Mouse (Mus musculus) forebrain, postnatal 0 days (tissue): ENCODE data around the gene BC017158. TPM values are rescaled to one million over a fixed set of nuclear protein-coding genes. Genes with fewer than 3 reads are reported as not detected.

Experiments
- ATAC-seq: fragments of 200-750 bp; cut with Nextera tagmentation; 2 replicates; pipeline ENCODE4 v1.8.0; 2017; ENCODE audit warnings: mild to moderate bottlenecking, moderate library complexity
- DNase-seq: peaks from one replicate; pipeline ENCODE4 v3.0.0-alpha.2; 2015
- H3K27ac ChIP-seq: fragments of 300-500 bp; sonication (generic); 2 replicates; pipeline ENCODE4 v1.5.1; 2014; ENCODE audit warnings: low read depth, mild to moderate bottlenecking, antibody characterized with exemption, low read length, moderate library complexity, mixed read lengths
- H3K27me3 ChIP-seq: fragments of 300-500 bp; sonication (generic); 2 replicates; pipeline ENCODE4 v1.6.1; 2014; ENCODE audit warnings: mild to moderate bottlenecking, low read length, mixed read lengths; ENCODE audit not compliant: insufficient read depth
- H3K36me3 ChIP-seq: fragments of 300-500 bp; sonication (generic); 2 replicates; pipeline ENCODE4 v1.6.1; 2014; ENCODE audit warnings: mild to moderate bottlenecking, moderate library complexity; ENCODE audit not compliant: insufficient read depth
- H3K4me1 ChIP-seq: fragments of 300-500 bp; sonication (generic); 2 replicates; pipeline ENCODE4 v1.6.1; 2014; ENCODE audit warnings: antibody characterized with exemption; ENCODE audit not compliant: insufficient read depth
- H3K4me2 ChIP-seq: fragments of 300-500 bp; sonication (generic); 2 replicates; pipeline ENCODE4 v1.6.1; 2014; ENCODE audit warnings: low read depth, mild to moderate bottlenecking, moderate library complexity
- H3K4me3 ChIP-seq: fragments of 300-500 bp; sonication (generic); 2 replicates; pipeline ENCODE4 v1.5.1; 2014; ENCODE audit warnings: low read depth, low read length, mixed read lengths
- H3K9ac ChIP-seq: fragments of 300-500 bp; sonication (generic); 2 replicates; pipeline ENCODE4 v1.6.1; 2014; ENCODE audit warnings: mild to moderate bottlenecking
- H3K9me3 ChIP-seq: fragments of 300-500 bp; sonication (generic); 2 replicates; pipeline ENCODE4 v1.6.1; 2016; ENCODE audit warnings: low read length
- CTCF ChIP-seq: sonication (generic); IDR thresholded peaks from 2 replicates; pipeline ENCODE4 v1.5.1; 2016; ENCODE audit warnings: antibody characterized with exemption, control low read depth, low read depth
- WGBS: fragments of 180-500 bp; shearing (Covaris S2); extraction: QIAGEN DNeasy Blood & Tissue Kit; methylation state at CpG from one replicate; pipeline ENCODE4 v1.1.7; 2014; 5-methylcytosine and 5-hydroxymethylcytosine counted together
- microRNA-seq, 2 experiments: library from miRNA; unstranded; fragments of <30 nt; microRNA quantifications; one replicate each; pipeline ENCODE4; 2016
- polyA plus RNA-seq: library from polyadenylated mRNA; unstranded; fragments of >200 nt; fragmentation: Nextera tagmentation; extraction: Ambion mirVana; gene quantifications from 2 replicates; pipeline ENCODE4 v1.2.1, GENCODE M21; 2015
- total RNA-seq: library from RNA; depleted of rRNA; stranded (reverse); fragments of >200 nt; gene quantifications from 2 replicates; pipeline ENCODE4 v1.2.3, GENCODE M21; 2014; rRNA removed

The BC017158 gene
- total and polyA plus RNA-seq, 2 experiments from 2014 or later: 14.4 to 18.5 TPM

DNA sequence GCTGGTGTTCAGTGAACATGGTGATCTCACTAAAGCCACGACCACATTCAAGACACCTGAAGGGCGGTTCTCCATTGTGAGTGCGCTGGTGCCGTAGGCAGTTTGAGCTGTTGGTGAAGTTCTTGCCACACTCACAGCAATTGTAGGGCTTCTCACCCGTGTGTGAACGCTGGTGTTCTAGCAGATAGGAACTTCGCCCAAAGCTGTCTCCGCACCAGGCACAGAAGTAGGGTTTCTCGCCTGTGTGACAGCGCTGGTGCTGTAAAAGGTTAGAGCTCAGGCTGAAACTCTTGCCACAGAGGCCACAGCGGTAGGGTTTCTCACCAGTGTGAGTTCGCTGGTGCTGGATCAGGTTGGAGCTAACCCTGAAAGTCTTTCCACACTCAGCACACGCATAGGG is 61.5 kb downstream of the BC017158 start:
- H3K27ac ChIP-seq: peak overlapping the region; percentile 98

DNA sequence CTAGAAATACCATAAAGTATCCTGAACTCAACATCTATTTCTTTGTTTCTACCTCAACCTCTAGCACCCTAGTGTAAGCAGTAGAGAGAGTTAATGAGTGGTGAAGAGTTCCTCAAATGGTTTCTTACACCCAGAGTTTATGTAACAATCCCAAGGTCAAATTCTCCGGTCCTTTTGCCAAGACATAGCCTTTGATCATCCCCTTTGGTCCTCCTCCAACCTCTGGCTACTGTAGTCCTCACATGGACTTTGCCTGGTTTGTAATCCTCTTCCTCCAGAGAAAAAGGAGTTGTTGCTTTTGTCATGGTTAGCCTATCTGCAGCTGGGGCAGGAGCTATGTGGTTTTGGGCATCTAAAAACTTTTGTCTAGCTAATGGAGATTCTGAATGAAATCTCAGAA is 62.5 kb downstream of the BC017158 start:
- no peak for ATAC-seq
- TF ChIP-seq CTCF: no peak
- Histone ChIP-seq H3K4me2 (no peak overlapping the region), H3K27ac (no peak overlapping the region), H3K4me3 (no peak overlapping the region), H3K9me3 (no peaks in the 10 kb centered on the region), H3K4me1 (no peaks in the 10 kb centered on the region; the same call in 1 of the 2 replicates), H3K36me3 (peaks cover 6% of the 10 kb centered on the region), H3K9ac (no peak overlapping the region), H3K27me3 (no peaks in the 10 kb centered on the region)
- WGBS: 97% methylated on average over 1 of the region's 1 CpGs
- DNase-seq: no peak

More for the DNA sequence above, 61.5 kb downstream of the BC017158 start:
- no peak for TF ChIP-seq CTCF
- Histone ChIP-seq H3K27me3 (no peaks in the 10 kb centered on the region), H3K9me3 (no peaks in the 10 kb centered on the region), H3K9ac (no peak overlapping the region), H3K4me2 (no peak overlapping the region), H3K4me1 (no peaks in the 10 kb centered on the region; the same call in 1 of the 2 replicates), H3K4me3 (no peak overlapping the region), H3K36me3 (peaks cover 15% of the 10 kb centered on the region)
- WGBS: 94% methylated on average over 13 of the region's 13 CpGs
- DNase-seq (no peak), ATAC-seq (no peak)

DNA sequence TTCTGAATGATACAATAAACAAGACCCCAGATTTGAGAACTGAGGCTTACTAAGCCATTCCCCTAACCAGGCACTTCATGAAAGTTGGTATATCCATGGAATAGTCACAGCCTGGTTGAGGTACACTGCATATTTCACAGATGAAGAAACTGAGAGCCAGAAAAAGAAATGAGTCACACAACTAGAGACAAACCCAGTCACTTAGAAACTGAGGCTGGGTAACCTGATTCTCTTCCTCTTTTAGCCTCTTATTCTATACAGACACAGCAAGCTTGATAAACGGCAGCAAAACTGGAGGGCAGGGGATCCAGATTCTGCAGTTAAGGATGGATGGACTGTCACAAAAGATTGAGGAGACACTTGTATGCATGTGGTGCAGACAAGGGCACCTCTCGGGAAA is 63.2 kb downstream of the BC017158 start:
- no peak for ATAC-seq
- no peaks in the 10 kb centered on the region for H3K36me3 ChIP-seq
- no peaks in the 10 kb centered on the region; the same call in 1 of the 2 replicates for H3K4me1 ChIP-seq
- 85% methylated on average over 2 of the region's 2 CpGs for WGBS
- no peak overlapping the region for H3K9ac ChIP-seq
- H3K27me3 ChIP-seq: no peaks in the 10 kb centered on the region
- no peak overlapping the region for H3K4me2 ChIP-seq
- H3K4me3 ChIP-seq: no peak overlapping the region
- no peak overlapping the region for H3K27ac ChIP-seq
- no peak for DNase-seq
- no peak for TF ChIP-seq CTCF
- H3K9me3 ChIP-seq: no peaks in the 10 kb centered on the region

DNA sequence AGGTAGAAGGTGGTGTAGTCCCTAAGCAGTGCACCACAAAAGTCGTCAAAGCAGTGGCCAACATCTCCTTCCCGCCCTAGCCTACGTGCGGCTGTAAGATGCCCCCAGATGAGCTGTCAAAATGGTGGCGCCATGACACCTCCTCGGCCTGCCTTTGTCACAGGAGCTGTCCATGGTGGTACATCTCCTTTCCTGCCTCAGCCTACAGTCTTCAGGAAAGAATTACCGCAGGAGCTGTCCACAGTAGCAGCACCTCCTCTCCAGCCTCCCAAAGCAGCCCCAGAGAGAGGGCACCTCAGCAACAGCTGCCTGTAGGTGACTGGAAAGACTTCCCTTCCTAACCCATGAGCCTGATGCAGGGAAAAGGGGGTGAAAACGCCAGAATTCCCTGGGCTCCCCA is 66.2 kb downstream of the BC017158 start:
- Histone ChIP-seq H3K36me3 (no peaks in the 10 kb centered on the region), H3K4me3 (no peak overlapping the region), H3K27ac (no peak overlapping the region), H3K4me1 (no peaks in the 10 kb centered on the region), H3K9ac (no peak overlapping the region), H3K9me3 (no peaks in the 10 kb centered on the region), H3K27me3 (no peaks in the 10 kb centered on the region), H3K4me2 (no peak overlapping the region)
- TF ChIP-seq CTCF: no peak
- ATAC-seq (no peak), DNase-seq (no peak)
- 58% methylated on average over 8 of the region's 8 CpGs for WGBS

Small RNA genes lying within 50 kb of the gene (microRNA-seq; reads per million reads assigned to microRNA genes)
- 0.77 to 0.98 reads per million in 2 experiments for gene Mir3103

Other genes with a start within 250 kb of the BC017158 start
- 1.4 and 1.7 TPM in 2 replicates for gene Itgam, start 235.5 kb downstream of the BC017158 start, total RNA-seq
- 0.39 and 0.92 TPM in 2 replicates for gene Itgam, start 235.5 kb downstream of the BC017158 start, polyA plus RNA-seq
- not detected in 2 replicates for gene Gm49368, start 235.5 kb downstream of the BC017158 start, total RNA-seq
- not detected in 2 replicates for gene Gm49368, start 235.5 kb downstream of the BC017158 start, polyA plus RNA-seq
- gene Itgax, start 168.6 kb downstream of the BC017158 start, total RNA-seq: 0.23 and 0.24 TPM in 2 replicates
- gene Itgax, start 168.6 kb downstream of the BC017158 start, polyA plus RNA-seq: 0.09 and 0.16 TPM in 2 replicates
- gene Itgad, start 143.8 kb downstream of the BC017158 start, total RNA-seq: 0.05 and 0.15 TPM in 2 replicates
- gene Itgad, start 143.8 kb downstream of the BC017158 start, polyA plus RNA-seq: 0.38 and 0.39 TPM in 2 replicates
- gene Cox6a2, start 91.8 kb downstream of the BC017158 start, total RNA-seq: 1.4 and 5.0 TPM in 2 replicates
- gene Cox6a2, start 91.8 kb downstream of the BC017158 start, polyA plus RNA-seq: 4.5 TPM in 2 replicates
- gene Armc5, start 60.8 kb downstream of the BC017158 start, total RNA-seq: 12.8 and 17.8 TPM in 2 replicates
- gene Armc5, start 60.8 kb downstream of the BC017158 start, polyA plus RNA-seq: 13.4 and 15.4 TPM in 2 replicates
- 5.2 and 6.7 TPM in 2 replicates for gene 9130023H24Rik, start 60.1 kb downstream of the BC017158 start, total RNA-seq
- 3.9 and 4.6 TPM in 2 replicates for gene 9130023H24Rik, start 60.1 kb downstream of the BC017158 start, polyA plus RNA-seq
- 9.4 and 9.7 TPM in 2 replicates for gene Tgfb1i1, start 51.4 kb downstream of the BC017158 start, total RNA-seq
- 18.5 and 22.1 TPM in 2 replicates for gene Tgfb1i1, start 51.4 kb downstream of the BC017158 start, polyA plus RNA-seq
- gene Slc5a2, start 32.5 kb downstream of the BC017158 start, total RNA-seq: not detected in 2 replicates
- gene Slc5a2, start 32.5 kb downstream of the BC017158 start, polyA plus RNA-seq: 0.10 TPM in 1 of 2 replicates, not detected in the other
- 53.2 and 54.5 TPM in 2 replicates for gene Rgs10, start 120.6 kb upstream of the BC017158 start, total RNA-seq
- 51.7 and 64.2 TPM in 2 replicates for gene Rgs10, start 120.6 kb upstream of the BC017158 start, polyA plus RNA-seq
- 60.9 and 76.7 TPM in 2 replicates for gene Tial1, start 163.5 kb upstream of the BC017158 start, total RNA-seq
- gene Tial1, start 163.5 kb upstream of the BC017158 start, polyA plus RNA-seq: 17.3 and 22.5 TPM in 2 replicates
- gene Bag3, start 225.4 kb upstream of the BC017158 start, total RNA-seq: 2.2 and 4.1 TPM in 2 replicates
- gene Bag3, start 225.4 kb upstream of the BC017158 start, polyA plus RNA-seq: 3.0 and 3.8 TPM in 2 replicates